Mouse (Mus musculus) adrenal gland (tissue): Measurements from ENCODE around the gene Dnajc8.
"Not testable (repeated sequence)": the region's sequence is repeated elsewhere in the genome, so short reads cannot be mapped to it uniquely, and the experiment has no call there.

Experiments
- intact Hi-C: fragments of 180-260 bp; cut with DNase I; formaldehyde crosslinking; loops from one replicate; pipeline ENCODE4 v1.15.1; 2025

Dnajc8 gene

DNA sequence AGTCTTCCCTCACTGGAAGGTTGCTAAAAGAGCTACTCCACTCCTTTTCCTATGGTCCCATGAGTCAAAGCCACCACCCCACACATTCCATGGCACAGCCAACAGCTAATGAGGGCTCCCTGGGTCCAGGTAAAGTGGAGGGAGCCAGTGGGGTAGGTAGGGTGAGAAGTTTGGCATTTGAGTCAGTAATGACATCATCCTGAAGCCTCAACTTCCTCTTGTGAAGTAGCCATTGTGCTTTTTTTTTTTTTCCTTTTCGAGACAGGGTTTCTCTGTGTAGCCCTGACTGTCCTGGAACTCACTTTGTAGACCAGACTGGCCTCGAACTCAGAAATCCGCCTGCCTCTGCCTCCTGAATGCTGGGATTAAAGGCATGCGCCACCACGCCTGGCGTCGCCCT, 20.2 kb downstream of the Dnajc8 start:
- intact Hi-C loops, result not testable (repeated sequence)

DNA sequence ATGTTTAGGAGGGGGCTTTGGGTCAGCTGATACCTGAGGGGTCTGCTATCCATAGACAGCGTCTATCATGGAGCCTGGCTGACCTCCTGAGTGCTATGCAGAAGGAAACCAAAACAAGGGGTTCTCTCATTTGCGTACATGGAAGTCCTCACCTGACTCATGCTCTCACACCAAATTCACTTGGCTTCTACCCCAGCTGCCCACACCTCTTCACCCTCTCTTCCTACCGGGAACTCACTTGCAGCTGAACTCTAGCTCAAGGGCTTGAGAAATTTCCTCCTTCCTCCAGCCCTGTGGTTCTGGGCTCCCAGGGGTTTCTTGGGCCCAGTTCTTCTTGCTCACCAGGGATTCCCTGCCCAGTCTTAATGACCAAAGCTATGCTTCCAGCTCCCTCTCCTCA, 27.9 kb downstream of the Dnajc8 start:
- intact Hi-C loops, result no loop called here

DNA sequence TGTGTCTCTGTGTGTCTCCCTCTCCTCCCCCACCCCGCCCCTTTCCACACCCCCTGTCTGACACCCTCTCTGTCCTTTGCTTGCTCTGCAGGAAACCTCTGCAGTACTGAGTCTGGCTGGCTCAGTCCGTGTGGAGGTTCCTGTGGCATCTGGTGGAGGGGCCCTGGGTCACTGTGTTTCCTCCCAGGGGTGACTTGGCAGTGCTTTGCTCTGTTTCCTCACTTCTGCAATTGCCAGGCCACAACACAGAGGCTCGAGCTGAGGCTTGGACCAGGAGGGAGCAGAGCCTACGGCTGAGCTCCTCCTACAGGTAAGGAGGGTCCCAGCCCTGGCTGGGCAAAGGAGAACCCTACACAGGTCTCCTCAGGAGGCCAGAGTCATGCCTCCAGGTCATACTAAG, 28.6 kb downstream of the Dnajc8 start, which contains the start of gene Ptafr:
Gene Ptafr (plus strand): TSS at position 103 of the 400 bp plus-strand sequence.
- intact Hi-C loops, result no loop called here

DNA sequence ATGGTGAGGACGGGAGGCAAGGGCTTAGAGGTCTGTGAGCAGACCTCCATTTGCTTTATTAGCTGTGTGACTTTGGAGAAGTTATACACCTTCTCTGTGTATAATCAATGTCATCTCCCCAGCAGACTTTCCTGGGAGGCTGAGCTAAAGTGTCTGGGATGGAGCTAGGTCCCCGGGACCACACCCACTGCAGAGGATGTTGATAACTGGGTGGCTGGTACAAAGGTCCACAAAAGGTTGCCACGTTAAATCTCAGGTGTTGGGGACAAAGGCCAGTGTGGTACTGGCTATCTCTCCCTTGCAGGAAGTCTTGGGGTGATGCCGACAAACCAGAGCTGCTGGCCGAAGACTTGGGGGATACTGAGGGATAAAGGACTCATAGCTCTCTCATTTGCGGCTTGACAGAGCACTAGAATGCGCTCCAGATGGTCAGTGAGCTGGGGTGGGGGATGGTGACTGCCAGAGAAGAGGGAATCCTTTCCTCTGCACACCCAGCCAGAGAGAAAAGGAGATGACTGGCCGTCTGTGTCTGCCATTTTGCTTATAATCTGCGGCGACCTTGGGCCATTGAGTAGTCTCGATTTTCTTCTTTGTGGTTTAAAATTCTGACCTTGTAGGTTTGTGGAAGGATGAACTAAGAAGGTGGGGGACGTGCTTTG, 29.9 kb downstream of the Dnajc8 start:
- intact Hi-C loops, result no loop called here

DNA sequence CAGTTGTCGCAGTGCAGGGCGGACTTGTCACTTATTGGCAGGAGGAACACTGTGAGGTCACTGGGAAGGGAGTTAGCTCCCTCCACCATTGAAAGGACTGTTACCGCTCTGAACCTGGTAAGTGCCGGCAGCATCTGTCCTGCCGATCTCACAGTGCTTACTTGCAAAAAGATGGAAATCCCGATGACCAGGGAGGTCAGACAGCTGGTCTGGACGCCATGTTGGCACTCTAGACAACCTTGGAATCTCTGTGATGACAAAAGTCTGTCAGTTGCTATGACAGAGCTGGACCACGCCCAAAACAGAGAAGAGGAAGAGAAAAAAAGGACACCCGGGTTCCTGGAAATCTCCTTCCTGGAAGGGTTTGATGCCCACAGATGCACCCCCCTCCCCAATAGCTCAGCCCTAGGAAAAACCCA, 32.0 kb downstream of the Dnajc8 start:
- intact Hi-C loops, result no loop called here

DNA sequence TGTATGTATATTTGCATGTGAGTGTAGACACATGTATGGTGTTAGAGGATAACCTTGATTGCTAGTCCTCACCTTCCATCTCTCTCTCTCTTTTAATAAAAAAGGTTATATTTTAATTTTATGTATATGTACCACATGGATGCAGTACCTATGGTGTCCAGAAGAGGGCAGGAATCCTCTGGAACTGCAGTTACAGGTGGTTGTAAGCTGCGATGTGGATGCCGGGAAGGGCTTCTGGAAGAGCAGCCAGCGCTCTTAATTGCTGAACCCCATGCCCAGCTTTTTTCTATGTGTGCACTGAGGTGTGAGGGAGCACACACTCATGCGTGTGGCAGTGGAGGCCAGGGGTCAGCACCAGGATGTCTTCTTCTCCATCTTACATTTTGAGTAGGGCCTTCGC, 33.8 kb downstream of the Dnajc8 start:
- intact Hi-C loops, result no loop called here

DNA sequence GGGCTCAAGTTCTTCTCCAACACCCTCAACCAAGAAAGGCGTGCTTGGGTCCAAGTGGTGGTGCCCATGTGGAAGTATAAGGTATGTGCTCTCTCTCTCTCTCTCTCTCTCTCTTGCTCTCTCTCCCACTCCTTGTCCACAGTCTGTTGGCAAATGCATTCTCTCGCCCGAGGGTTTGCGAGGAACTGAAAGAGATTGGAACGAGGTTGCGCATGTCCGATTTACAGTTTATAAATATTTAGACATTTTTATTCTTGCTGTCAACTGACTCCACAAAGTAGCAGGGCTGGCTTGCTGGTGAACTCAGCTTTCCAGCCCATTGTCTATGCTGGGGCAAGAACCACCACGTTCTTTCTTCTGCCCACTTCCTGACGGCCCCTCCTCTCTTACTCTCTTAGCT, 35.8 kb downstream of the Dnajc8 start:
- intact Hi-C loops, result no loop called here

DNA sequence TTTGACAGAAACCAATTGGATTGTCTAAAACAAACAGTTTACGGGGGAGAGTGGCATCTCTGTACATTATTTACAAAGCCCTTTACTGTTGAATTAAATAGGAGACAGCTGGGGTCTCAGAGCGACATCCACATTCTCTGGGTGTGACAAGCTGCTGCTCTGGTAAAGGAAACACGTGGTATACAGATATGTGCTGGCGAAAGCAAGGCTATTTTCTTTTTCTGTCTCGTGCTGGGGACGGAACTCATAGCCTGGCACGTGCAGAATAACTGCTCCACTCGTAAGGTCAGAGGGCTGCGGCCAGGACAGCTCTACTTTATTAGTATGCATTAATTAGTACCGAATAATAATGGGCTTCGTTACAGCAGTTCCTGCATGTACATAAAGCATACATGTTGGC, 38.0 kb downstream of the Dnajc8 start:
- intact Hi-C loops, result no loop called here

DNA sequence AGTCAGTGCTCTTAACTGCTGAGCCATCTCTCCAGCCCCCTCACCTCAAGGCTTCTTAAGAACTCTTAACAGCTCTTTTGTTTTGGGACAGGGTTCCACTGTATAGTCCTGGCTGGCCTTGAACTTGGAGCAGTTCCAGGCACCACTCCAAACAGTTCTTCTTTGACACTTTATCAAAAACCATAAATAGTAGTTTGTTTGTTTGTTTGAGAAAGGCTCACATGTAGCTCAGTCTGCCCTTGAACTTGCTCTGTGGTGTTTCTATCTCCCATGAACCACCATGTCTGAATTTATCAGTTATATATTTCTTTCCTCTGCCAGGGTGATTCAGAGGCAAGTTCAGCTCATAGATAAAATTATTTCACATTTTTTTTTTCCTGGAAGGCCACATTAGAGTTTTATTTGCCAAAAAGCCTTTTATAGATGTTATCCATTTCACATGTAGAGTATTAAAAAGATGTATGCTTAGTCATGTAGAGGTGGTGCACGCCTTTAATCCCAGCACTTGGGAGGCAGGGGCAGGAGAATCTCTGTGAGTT, 39.5 kb downstream of the Dnajc8 start:
- intact Hi-C loops, result no loop called here

DNA sequence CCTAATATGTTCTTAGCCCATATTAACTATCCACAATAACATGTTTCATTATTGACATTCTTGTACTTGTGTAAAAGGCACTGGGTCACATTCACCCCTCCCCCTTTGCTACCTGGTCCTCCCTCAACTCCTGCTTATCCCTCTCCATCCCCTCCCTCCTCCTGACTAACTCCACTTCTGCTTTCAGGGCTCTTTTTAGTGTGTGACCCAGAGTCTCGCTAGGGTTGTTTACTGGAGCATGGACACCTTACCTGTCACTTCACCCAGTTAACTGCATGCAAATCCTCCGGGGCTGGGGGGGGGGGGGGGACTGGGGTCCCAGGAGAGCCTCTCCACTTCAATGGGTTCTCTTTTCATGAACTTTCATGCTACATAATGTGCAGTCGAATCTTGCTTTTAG, 48.4 kb downstream of the Dnajc8 start:
- intact Hi-C loops, result no loop called here

DNA sequence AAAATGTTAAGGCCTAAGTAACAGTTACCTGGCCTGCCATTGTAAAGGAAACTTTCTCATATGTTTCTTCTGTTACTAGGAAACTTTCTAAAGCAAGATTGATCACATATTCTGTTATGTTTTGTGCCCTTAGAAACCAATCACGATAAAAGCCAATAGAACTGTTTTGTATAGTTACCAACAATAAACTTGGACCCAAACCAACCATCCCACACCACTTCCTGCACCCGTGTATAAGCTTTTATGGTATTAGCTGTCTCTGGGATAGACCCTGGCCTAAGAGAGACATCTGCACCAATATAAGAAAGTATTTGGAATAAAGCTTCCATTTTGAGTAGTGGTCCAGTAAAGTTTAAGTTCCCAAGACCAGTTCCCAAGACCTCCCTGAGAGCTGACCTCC, 49.6 kb downstream of the Dnajc8 start:
- intact Hi-C loops, result no loop called here

DNA sequence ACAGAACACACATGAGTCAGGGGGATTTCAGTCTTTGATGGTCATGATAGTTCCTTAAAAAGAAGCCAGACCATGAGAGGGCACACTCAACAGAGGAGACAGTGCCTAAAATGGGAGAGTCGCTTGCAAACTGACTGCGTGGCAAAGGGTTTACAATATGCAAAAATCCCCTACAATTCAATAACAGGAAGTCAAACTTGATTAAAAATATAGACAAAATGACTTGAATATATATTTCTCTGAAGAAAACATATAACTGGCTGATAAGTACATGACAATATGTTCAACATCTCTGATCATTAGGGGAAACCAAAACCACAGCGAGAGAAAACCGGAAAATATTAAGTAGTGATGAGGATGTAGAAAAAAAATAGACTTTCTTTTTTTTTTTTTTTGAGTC, 50.9 kb downstream of the Dnajc8 start:
- intact Hi-C loops, result no loop called here

DNA sequence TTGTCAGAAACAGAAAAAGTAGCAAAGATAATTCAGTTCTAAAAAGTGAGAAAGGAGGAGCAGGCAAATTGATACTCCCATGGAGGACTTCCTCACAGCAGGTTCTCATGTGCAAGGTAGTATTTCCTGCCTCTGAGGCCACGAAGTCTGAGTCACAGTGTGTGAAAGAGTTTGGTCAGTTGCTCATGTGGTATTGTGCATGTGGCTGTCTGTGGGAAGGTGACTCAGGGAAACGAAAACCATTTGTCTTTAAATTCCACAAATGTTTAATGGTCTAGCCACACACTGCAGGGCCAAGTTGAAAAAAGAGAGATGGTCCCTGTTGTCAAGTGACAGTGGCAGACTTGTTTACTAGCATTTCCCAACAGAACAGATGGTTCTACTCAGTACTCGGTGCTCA, 53.2 kb downstream of the Dnajc8 start:
- intact Hi-C loops, result no loop called here

DNA sequence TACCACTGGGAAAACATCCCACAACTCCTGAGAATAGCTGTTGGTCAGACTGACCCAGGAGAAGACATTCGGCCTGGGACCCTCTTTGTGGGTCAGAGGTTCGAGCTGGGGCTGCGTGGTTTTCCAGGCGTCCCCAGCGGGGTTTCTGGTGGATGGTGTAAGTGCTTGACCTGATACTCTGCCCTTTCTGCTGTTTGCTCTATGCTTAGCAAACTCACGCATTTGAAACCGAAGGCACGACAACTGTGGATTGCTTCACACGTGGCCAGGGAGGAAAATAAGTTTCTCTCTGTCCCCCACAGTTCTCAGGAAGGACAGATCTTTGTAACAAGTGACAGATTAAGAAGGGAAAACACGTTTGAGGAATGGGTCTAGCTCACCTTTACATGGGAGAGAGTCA, 55.3 kb downstream of the Dnajc8 start:
- intact Hi-C loops, result no loop called here

DNA sequence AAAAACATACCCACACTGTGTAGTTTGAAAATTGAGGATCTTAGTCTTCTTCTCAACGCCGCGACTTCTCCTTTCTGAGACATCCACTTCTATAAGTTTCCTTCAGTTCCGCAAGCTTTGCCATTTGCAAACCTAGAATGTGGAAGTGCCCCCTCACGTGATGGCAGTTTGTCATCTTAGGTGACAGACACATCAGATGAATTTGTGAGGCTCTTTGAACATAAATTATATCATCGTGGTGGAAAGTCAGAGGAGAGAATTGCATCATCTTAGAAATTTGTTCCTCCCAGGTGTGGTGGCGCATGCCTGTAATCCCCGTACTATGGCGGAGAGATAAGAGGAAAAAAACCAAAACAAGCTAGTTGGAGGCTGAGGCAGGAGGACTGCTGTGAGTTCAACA, 57.6 kb downstream of the Dnajc8 start:
- intact Hi-C loops, result no loop called here

DNA sequence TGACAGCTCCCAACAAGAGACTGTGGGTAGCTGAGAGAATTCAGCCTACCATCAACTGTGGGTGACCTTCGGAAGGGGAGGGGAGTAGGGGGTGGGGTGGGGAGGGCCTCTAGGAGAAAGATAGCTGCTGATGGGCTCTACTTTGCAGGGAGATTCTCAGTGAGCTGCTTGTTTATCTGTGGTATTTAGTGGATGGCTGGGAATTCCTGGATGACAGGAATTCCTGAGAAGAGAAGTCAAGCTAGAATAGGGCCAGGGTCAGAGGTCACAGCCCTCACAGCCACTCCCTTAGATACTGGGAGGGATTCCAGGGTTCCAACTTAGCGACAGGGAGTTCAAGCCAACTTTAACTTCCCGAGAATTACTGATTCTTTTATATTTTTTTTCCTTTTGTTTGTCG, 58.8 kb downstream of the Dnajc8 start:
- intact Hi-C loops, result no loop called here

DNA sequence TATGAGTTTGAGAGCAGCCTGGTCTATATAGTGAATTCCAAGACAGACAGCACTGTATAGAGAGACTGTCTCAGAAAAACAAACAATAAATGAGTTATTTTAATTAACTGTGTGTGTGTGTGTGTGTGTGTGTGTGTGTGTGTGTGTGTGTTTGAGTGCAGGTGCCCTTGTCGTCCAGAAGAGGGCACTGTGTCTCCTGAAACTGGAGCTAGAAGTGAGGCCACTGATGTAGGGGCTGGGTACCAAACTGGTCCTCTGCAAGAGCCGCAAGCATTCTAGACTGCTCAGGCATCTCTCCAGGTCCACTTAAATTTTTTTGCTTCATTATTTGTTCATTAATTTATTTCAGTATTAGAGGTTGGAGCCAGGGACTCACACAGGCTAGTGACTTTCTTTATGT, 63.5 kb downstream of the Dnajc8 start:
- intact Hi-C loops, result no loop called here

DNA sequence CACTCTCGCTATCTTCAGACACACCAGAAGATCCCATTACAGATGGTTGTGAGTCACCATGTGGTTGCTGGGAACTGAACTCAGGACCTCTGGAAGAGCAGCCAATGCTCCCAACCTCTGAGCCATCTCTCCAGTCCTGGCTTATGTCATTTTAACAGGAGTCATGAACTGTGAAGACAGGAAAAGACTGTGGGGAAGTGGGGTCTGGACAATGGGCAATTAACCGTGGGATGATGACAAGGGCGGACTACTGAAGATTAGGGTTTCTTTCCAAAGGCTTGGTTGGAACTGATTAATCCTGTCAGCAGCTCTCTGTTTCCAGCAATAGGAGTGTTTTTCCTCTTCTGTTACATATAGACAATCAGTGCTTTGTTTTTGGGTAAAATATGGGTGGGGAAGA, 64.4 kb downstream of the Dnajc8 start:
- intact Hi-C loops, result no loop called here

DNA sequence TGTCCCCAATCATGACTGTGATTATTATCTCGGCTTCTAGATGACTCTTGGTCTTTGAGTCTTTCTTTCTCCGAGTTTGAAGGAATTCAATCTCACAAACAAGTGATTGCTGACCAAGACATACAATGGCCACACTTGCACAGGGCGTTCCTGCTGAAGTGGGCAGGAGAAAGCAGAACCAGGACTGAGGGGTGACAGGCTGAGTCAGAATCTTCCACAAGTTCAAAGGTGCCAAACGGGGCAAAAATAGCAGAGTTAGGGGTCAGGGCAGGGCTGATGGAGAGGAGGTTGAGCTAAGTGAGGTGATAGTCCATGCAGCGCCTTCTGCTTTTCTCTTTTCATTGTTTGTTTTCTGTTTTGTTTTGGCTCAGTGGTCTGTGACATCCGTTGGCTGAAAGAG, 65.1 kb downstream of the Dnajc8 start:
- intact Hi-C loops, result no loop called here

DNA sequence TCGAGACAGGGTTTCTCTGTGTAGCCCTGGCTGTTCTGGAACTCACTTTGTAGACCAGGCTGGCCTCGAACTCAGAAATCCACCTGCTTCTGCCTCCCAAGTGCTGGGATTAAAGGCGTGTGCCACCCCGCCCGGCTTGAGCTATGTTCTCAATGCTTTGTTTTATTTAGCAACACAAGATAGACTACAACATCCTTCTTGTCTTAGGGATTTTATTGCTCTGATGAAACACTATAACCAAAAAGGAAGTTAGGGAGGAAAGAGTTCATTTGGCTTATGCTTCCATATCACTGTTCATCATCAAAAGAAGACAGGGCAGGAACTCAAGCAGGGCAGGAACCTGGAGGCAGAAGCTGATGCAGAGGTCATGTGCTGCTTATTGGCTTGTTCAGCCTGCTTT, 65.9 kb downstream of the Dnajc8 start:
- intact Hi-C loops, result not testable (repeated sequence)
